Mouse (Mus musculus): ENCODE data around the gene Map3k6.

GRCm38 (mm10) chr4:133237911-133238310 lies 2.7 kb upstream of the Map3k6 start:
- TF ChIP-seq EP300 (IDR thresholded peaks at IDR 0.05; ENCODE audit: low read depth) (no peak), CTCF (IDR thresholded peaks at IDR 0.05; ENCODE audit: low read depth) (no peak)

All from heart, postnatal 0 days (tissue).